Mouse (Mus musculus): Measurements from ENCODE around the gene Ecm1. TPM values are rescaled to one million over a fixed set of nuclear protein-coding genes. Genes with fewer than 3 reads are reported as not detected.

The Ecm1 gene
- 11.1 and 12.5 TPM in 2 replicates for polyA plus RNA-seq (2014; fragmentation: Nextera tagmentation; extraction: Ambion mirVana)

GRCm38 (mm10) chr3:95739353-95740104 is at the start of gene Ecm1:
Ecm1 (minus strand) TSS chr3:95739569.
- H3K4me2 ChIP-seq (replicated peaks), result no peak within 1 kb of the TSS
- peaks cover 81% of the 10 kb centered on the region for H3K36me3 ChIP-seq (replicated peaks; ENCODE audit: control insufficient read depth, insufficient read depth)
- H3K9ac ChIP-seq, result no peak within 1 kb of the TSS
- H3K4me3 ChIP-seq (replicated peaks; ENCODE audit: low read length), result no peak within 1 kb of the TSS
- ATAC-seq (ENCODE audit: low FRiP score) (no peak), DNase-seq (ENCODE audit: low spot score) (no peak)
- no peaks in the 10 kb centered on the region for H3K27me3 ChIP-seq (ENCODE audit: control insufficient read depth, insufficient read depth, low read length)
- H3K4me1 ChIP-seq (replicated peaks; ENCODE audit: control insufficient read depth, insufficient read depth, low read length), result no peaks in the 10 kb centered on the region
- no peak within 1 kb of the TSS for H3K27ac ChIP-seq
- WGBS, result 80% methylated on average over 7 of the region's 7 CpGs
- no peaks in the 10 kb centered on the region for H3K9me3 ChIP-seq (ENCODE audit: control insufficient read depth, low read length)

- Histone ChIP-seq H3K27me3 (ENCODE audit: control insufficient read depth, insufficient read depth, low read length) (no peaks in the 10 kb centered on the region), H3K9ac (no peak overlapping the region), H3K9me3 (ENCODE audit: control insufficient read depth, low read length) (no peaks in the 10 kb centered on the region), H3K36me3 (replicated peaks; ENCODE audit: control insufficient read depth, insufficient read depth) (peaks cover 82% of the 10 kb centered on the region), H3K4me2 (replicated peaks) (no peak overlapping the region), H3K4me1 (replicated peaks; ENCODE audit: control insufficient read depth, insufficient read depth, low read length) (no peaks in the 10 kb centered on the region), H3K27ac (no peak overlapping the region), H3K4me3 (replicated peaks; ENCODE audit: low read length) (no peak overlapping the region)
- DNase-seq (ENCODE audit: low spot score) (no peak), ATAC-seq (ENCODE audit: low FRiP score) (no peak)
- 94% methylated on average over 4 of the region's 4 CpGs for WGBS
Measured at GRCm38 (mm10) chr3:95785501-95785900, 46.1 kb upstream of the Ecm1 start.

- Histone ChIP-seq H3K36me3 (replicated peaks; ENCODE audit: control insufficient read depth, insufficient read depth) (peaks cover 88% of the 10 kb centered on the region), H3K9ac (no peak overlapping the region), H3K9me3 (ENCODE audit: control insufficient read depth, low read length) (no peaks in the 10 kb centered on the region), H3K27ac (no peak overlapping the region), H3K4me2 (replicated peaks) (no peak overlapping the region), H3K4me1 (replicated peaks; ENCODE audit: control insufficient read depth, insufficient read depth, low read length) (no peaks in the 10 kb centered on the region), H3K27me3 (ENCODE audit: control insufficient read depth, insufficient read depth, low read length) (no peaks in the 10 kb centered on the region), H3K4me3 (replicated peaks; ENCODE audit: low read length) (no peak overlapping the region)
- no peak for ATAC-seq (ENCODE audit: low FRiP score)
- DNase-seq (ENCODE audit: low spot score), result no peak
Measured at GRCm38 (mm10) chr3:95771985-95772384, 32.6 kb upstream of the Ecm1 start.

GRCm38 (mm10) chr3:95765534-95765933 is 26.2 kb upstream of the Ecm1 start:
- no peak overlapping the region for H3K4me3 ChIP-seq (replicated peaks; ENCODE audit: low read length)
- H3K9me3 ChIP-seq (ENCODE audit: control insufficient read depth, low read length), result no peaks in the 10 kb centered on the region
- H3K36me3 ChIP-seq (replicated peaks; ENCODE audit: control insufficient read depth, insufficient read depth), result peaks cover 70% of the 10 kb centered on the region
- no peak for DNase-seq (ENCODE audit: low spot score)
- no peak overlapping the region for H3K9ac ChIP-seq
- no peak overlapping the region for H3K4me2 ChIP-seq (replicated peaks)
- no peaks in the 10 kb centered on the region for H3K27me3 ChIP-seq (ENCODE audit: control insufficient read depth, insufficient read depth, low read length)
- ATAC-seq (ENCODE audit: low FRiP score), result no peak
- 95% methylated on average over 10 of the region's 10 CpGs for WGBS
- H3K27ac ChIP-seq, result no peak overlapping the region
- no peaks in the 10 kb centered on the region for H3K4me1 ChIP-seq (replicated peaks; ENCODE audit: control insufficient read depth, insufficient read depth, low read length)

- peaks cover 55% of the 10 kb centered on the region for H3K36me3 ChIP-seq (replicated peaks; ENCODE audit: control insufficient read depth, insufficient read depth)
- H3K4me2 ChIP-seq (replicated peaks), result no peak overlapping the region
- ATAC-seq (ENCODE audit: low FRiP score) (no peak), DNase-seq (ENCODE audit: low spot score) (no peak)
- no peaks in the 10 kb centered on the region for H3K4me1 ChIP-seq (replicated peaks; ENCODE audit: control insufficient read depth, insufficient read depth, low read length)
- no peak overlapping the region for H3K4me3 ChIP-seq (replicated peaks; ENCODE audit: low read length)
- no peak overlapping the region for H3K9ac ChIP-seq
- WGBS, result 74% methylated on average over 10 of the region's 10 CpGs
- H3K9me3 ChIP-seq (ENCODE audit: control insufficient read depth, low read length), result no peaks in the 10 kb centered on the region
- no peaks in the 10 kb centered on the region for H3K27me3 ChIP-seq (ENCODE audit: control insufficient read depth, insufficient read depth, low read length)
- H3K27ac ChIP-seq, result no peak overlapping the region
Measured at GRCm38 (mm10) chr3:95763811-95764210, 24.4 kb upstream of the Ecm1 start.

- H3K27ac ChIP-seq, result no peak overlapping the region
- peaks cover 46% of the 10 kb centered on the region for H3K36me3 ChIP-seq (replicated peaks; ENCODE audit: control insufficient read depth, insufficient read depth)
- DNase-seq (ENCODE audit: low spot score) (no peak), ATAC-seq (ENCODE audit: low FRiP score) (no peak)
- 45% methylated on average over 6 of the region's 6 CpGs for WGBS
- no peaks in the 10 kb centered on the region for H3K4me1 ChIP-seq (replicated peaks; ENCODE audit: control insufficient read depth, insufficient read depth, low read length)
- no peak overlapping the region for H3K4me2 ChIP-seq (replicated peaks)
- no peak overlapping the region for H3K9ac ChIP-seq
- no peaks in the 10 kb centered on the region for H3K27me3 ChIP-seq (ENCODE audit: control insufficient read depth, insufficient read depth, low read length)
- no peak overlapping the region for H3K4me3 ChIP-seq (replicated peaks; ENCODE audit: low read length)
- no peaks in the 10 kb centered on the region for H3K9me3 ChIP-seq (ENCODE audit: control insufficient read depth, low read length)
Measured at GRCm38 (mm10) chr3:95762961-95763360, 23.6 kb upstream of the Ecm1 start.

GRCm38 (mm10) chr3:95761771-95762170 is 22.4 kb upstream of the Ecm1 start:
- H3K4me1 ChIP-seq (replicated peaks; ENCODE audit: control insufficient read depth, insufficient read depth, low read length), result no peaks in the 10 kb centered on the region
- no peak overlapping the region for H3K27ac ChIP-seq
- no peak overlapping the region for H3K4me3 ChIP-seq (replicated peaks; ENCODE audit: low read length)
- ATAC-seq (ENCODE audit: low FRiP score) (no peak), DNase-seq (ENCODE audit: low spot score) (no peak)
- 60% methylated on average over 4 of the region's 4 CpGs for WGBS
- peaks cover 36% of the 10 kb centered on the region for H3K36me3 ChIP-seq (replicated peaks; ENCODE audit: control insufficient read depth, insufficient read depth)
- H3K9me3 ChIP-seq (ENCODE audit: control insufficient read depth, low read length), result no peaks in the 10 kb centered on the region
- no peak overlapping the region for H3K4me2 ChIP-seq (replicated peaks)
- H3K9ac ChIP-seq, result no peak overlapping the region
- H3K27me3 ChIP-seq (ENCODE audit: control insufficient read depth, insufficient read depth, low read length), result no peaks in the 10 kb centered on the region

- Histone ChIP-seq H3K9ac (no peak overlapping the region), H3K27ac (no peak overlapping the region), H3K36me3 (replicated peaks; ENCODE audit: control insufficient read depth, insufficient read depth) (peaks cover 25% of the 10 kb centered on the region), H3K27me3 (ENCODE audit: control insufficient read depth, insufficient read depth, low read length) (no peaks in the 10 kb centered on the region), H3K4me2 (replicated peaks) (no peak overlapping the region), H3K9me3 (ENCODE audit: control insufficient read depth, low read length) (no peaks in the 10 kb centered on the region), H3K4me3 (replicated peaks; ENCODE audit: low read length) (no peak overlapping the region), H3K4me1 (replicated peaks; ENCODE audit: control insufficient read depth, insufficient read depth, low read length) (no peaks in the 10 kb centered on the region)
- DNase-seq (ENCODE audit: low spot score), result no peak
- ATAC-seq (ENCODE audit: low FRiP score), result no peak
Measured at GRCm38 (mm10) chr3:95760656-95761055, 21.3 kb upstream of the Ecm1 start.

- Histone ChIP-seq H3K9ac (no peak within 1 kb of the TSS), H3K4me3 (replicated peaks; ENCODE audit: low read length) (no peak within 1 kb of the TSS), H3K36me3 (replicated peaks; ENCODE audit: control insufficient read depth, insufficient read depth) (peaks cover 20% of the 10 kb centered on the region), H3K4me1 (replicated peaks; ENCODE audit: control insufficient read depth, insufficient read depth, low read length) (no peaks in the 10 kb centered on the region), H3K27ac (no peak within 1 kb of the TSS), H3K9me3 (ENCODE audit: control insufficient read depth, low read length) (no peaks in the 10 kb centered on the region), H3K27me3 (ENCODE audit: control insufficient read depth, insufficient read depth, low read length) (no peaks in the 10 kb centered on the region), H3K4me2 (replicated peaks) (no peak within 1 kb of the TSS)
- no peak for DNase-seq (ENCODE audit: low spot score)
- ATAC-seq (ENCODE audit: low FRiP score), result no peak
- 84% methylated on average over 6 of the region's 6 CpGs for WGBS
Measured at GRCm38 (mm10) chr3:95760106-95760505, 20.7 kb upstream of the Ecm1 start, which contains the start of gene Tars2. Tars2 (minus strand) TSS chr3:95760206.

All from hindbrain, embryonic 14.5 days (tissue).